Mouse (Mus musculus): Measurements from ENCODE around the gene Bach2.

The Bach2 gene

GRCm38 (mm10) chr4:32555506-32555905 is 316.9 kb downstream of the Bach2 start:
- no peak for TF ChIP-seq NANOG (IDR thresholded peaks at IDR 0.05; ENCODE audit: borderline replicate concordance, low read length)
- TF ChIP-seq POU5F1 (IDR thresholded peaks at IDR 0.05; ENCODE audit: borderline replicate concordance, low read length), result no peak
- no peak for TF ChIP-seq CTCF (conservative IDR thresholded peaks at IDR 0.05; ENCODE audit: low read length)
- Histone ChIP-seq H3K4me3 (replicated peaks; ENCODE audit: low read length) (no peak overlapping the region), H3K4me1 (replicated peaks; ENCODE audit: low read depth, low read length) (no peaks in the 10 kb centered on the region), H3K9me3 (ENCODE audit: low read length) (no peaks in the 10 kb centered on the region), H3K27me3 (ENCODE audit: insufficient read depth, low read length) (no peaks in the 10 kb centered on the region), H3K36me3 (ENCODE audit: insufficient read depth, low read length) (no peaks in the 10 kb centered on the region)

GRCm38 (mm10) chr4:32560246-32560645 is 321.6 kb downstream of the Bach2 start:
- peaks cover 23% of the 10 kb centered on the region for H3K4me1 ChIP-seq (replicated peaks; ENCODE audit: low read depth, low read length)
- peaks cover 7% of the 10 kb centered on the region; the same call in 1 of the 2 replicates for H3K27me3 ChIP-seq (ENCODE audit: insufficient read depth, low read length)
- H3K4me3 ChIP-seq (replicated peaks; ENCODE audit: low read length), result no peak overlapping the region
- no peaks in the 10 kb centered on the region for H3K36me3 ChIP-seq (ENCODE audit: insufficient read depth, low read length)
- H3K9me3 ChIP-seq (ENCODE audit: low read length), result no peaks in the 10 kb centered on the region
- TF ChIP-seq CTCF (conservative IDR thresholded peaks at IDR 0.05; ENCODE audit: low read length) (no peak), NANOG (IDR thresholded peaks at IDR 0.05; ENCODE audit: borderline replicate concordance, low read length) (no peak), POU5F1 (IDR thresholded peaks at IDR 0.05; ENCODE audit: borderline replicate concordance, low read length) (no peak)

- Histone ChIP-seq H3K27me3 (ENCODE audit: insufficient read depth, low read length) (peaks cover 7% of the 10 kb centered on the region; the same call in 1 of the 2 replicates), H3K9me3 (ENCODE audit: low read length) (no peaks in the 10 kb centered on the region), H3K4me3 (replicated peaks; ENCODE audit: low read length) (no peak overlapping the region), H3K4me1 (replicated peaks; ENCODE audit: low read depth, low read length) (peaks cover 23% of the 10 kb centered on the region), H3K36me3 (ENCODE audit: insufficient read depth, low read length) (no peaks in the 10 kb centered on the region)
- no peak for TF ChIP-seq POU5F1 (IDR thresholded peaks at IDR 0.05; ENCODE audit: borderline replicate concordance, low read length)
- TF ChIP-seq NANOG (IDR thresholded peaks at IDR 0.05; ENCODE audit: borderline replicate concordance, low read length), result no peak
- TF ChIP-seq CTCF (conservative IDR thresholded peaks at IDR 0.05; ENCODE audit: low read length), result no peak
Measured at GRCm38 (mm10) chr4:32560724-32561554, 322.3 kb downstream of the Bach2 start.

- Histone ChIP-seq H3K9me3 (ENCODE audit: low read length) (no peaks in the 10 kb centered on the region), H3K36me3 (ENCODE audit: insufficient read depth, low read length) (no peaks in the 10 kb centered on the region), H3K27me3 (ENCODE audit: insufficient read depth, low read length) (peaks cover 7% of the 10 kb centered on the region; the same call in 1 of the 2 replicates), H3K4me1 (replicated peaks; ENCODE audit: low read depth, low read length) (peaks cover 23% of the 10 kb centered on the region), H3K4me3 (replicated peaks; ENCODE audit: low read length) (no peak overlapping the region)
- TF ChIP-seq CTCF (conservative IDR thresholded peaks at IDR 0.05; ENCODE audit: low read length), result peak; percentile 67
- no peak for TF ChIP-seq POU5F1 (IDR thresholded peaks at IDR 0.05; ENCODE audit: borderline replicate concordance, low read length)
- no peak for TF ChIP-seq NANOG (IDR thresholded peaks at IDR 0.05; ENCODE audit: borderline replicate concordance, low read length)
Measured at GRCm38 (mm10) chr4:32561555-32562095, 323.0 kb downstream of the Bach2 start.

GRCm38 (mm10) chr4:32562319-32563115 is 323.9 kb downstream of the Bach2 start:
- Histone ChIP-seq H3K36me3 (ENCODE audit: insufficient read depth, low read length) (no peaks in the 10 kb centered on the region), H3K4me3 (replicated peaks; ENCODE audit: low read length) (peak overlapping the region; percentile 54), H3K9me3 (ENCODE audit: low read length) (no peaks in the 10 kb centered on the region), H3K4me1 (replicated peaks; ENCODE audit: low read depth, low read length) (peaks cover 23% of the 10 kb centered on the region), H3K27me3 (ENCODE audit: insufficient read depth, low read length) (peaks cover 7% of the 10 kb centered on the region; the same call in 1 of the 2 replicates)
- TF ChIP-seq CTCF (conservative IDR thresholded peaks at IDR 0.05; ENCODE audit: low read length), result no peak
- no peak for TF ChIP-seq POU5F1 (IDR thresholded peaks at IDR 0.05; ENCODE audit: borderline replicate concordance, low read length)
- TF ChIP-seq NANOG (IDR thresholded peaks at IDR 0.05; ENCODE audit: borderline replicate concordance, low read length), result no peak

- H3K36me3 ChIP-seq (ENCODE audit: insufficient read depth, low read length), result no peaks in the 10 kb centered on the region
- TF ChIP-seq NANOG (IDR thresholded peaks at IDR 0.05; ENCODE audit: borderline replicate concordance, low read length), result no peak
- TF ChIP-seq CTCF (conservative IDR thresholded peaks at IDR 0.05; ENCODE audit: low read length), result no peak
- no peak for TF ChIP-seq POU5F1 (IDR thresholded peaks at IDR 0.05; ENCODE audit: borderline replicate concordance, low read length)
- peaks cover 23% of the 10 kb centered on the region for H3K4me1 ChIP-seq (replicated peaks; ENCODE audit: low read depth, low read length)
- peaks cover 11% of the 10 kb centered on the region; the same call in 1 of the 2 replicates for H3K27me3 ChIP-seq (ENCODE audit: insufficient read depth, low read length)
- H3K4me3 ChIP-seq (replicated peaks; ENCODE audit: low read length), result no peak overlapping the region
- H3K9me3 ChIP-seq (ENCODE audit: low read length), result no peaks in the 10 kb centered on the region
Measured at GRCm38 (mm10) chr4:32564416-32564815, 325.8 kb downstream of the Bach2 start.

GRCm38 (mm10) chr4:32564918-32565317 is 326.3 kb downstream of the Bach2 start:
- Histone ChIP-seq H3K27me3 (ENCODE audit: insufficient read depth, low read length) (peaks cover 12% of the 10 kb centered on the region; the same call in 1 of the 2 replicates), H3K36me3 (ENCODE audit: insufficient read depth, low read length) (no peaks in the 10 kb centered on the region), H3K4me3 (replicated peaks; ENCODE audit: low read length) (no peak overlapping the region), H3K4me1 (replicated peaks; ENCODE audit: low read depth, low read length) (peaks cover 23% of the 10 kb centered on the region), H3K9me3 (ENCODE audit: low read length) (no peaks in the 10 kb centered on the region)
- TF ChIP-seq CTCF (conservative IDR thresholded peaks at IDR 0.05; ENCODE audit: low read length) (no peak), POU5F1 (IDR thresholded peaks at IDR 0.05; ENCODE audit: borderline replicate concordance, low read length) (no peak), NANOG (IDR thresholded peaks at IDR 0.05; ENCODE audit: borderline replicate concordance, low read length) (no peak)

GRCm38 (mm10) chr4:32569054-32569453 is 330.4 kb downstream of the Bach2 start:
- Histone ChIP-seq H3K4me1 (replicated peaks; ENCODE audit: low read depth, low read length) (peaks cover 11% of the 10 kb centered on the region; the same call in 1 of the 2 replicates), H3K4me3 (replicated peaks; ENCODE audit: low read length) (no peak overlapping the region), H3K9me3 (ENCODE audit: low read length) (no peaks in the 10 kb centered on the region), H3K27me3 (ENCODE audit: insufficient read depth, low read length) (0 out of 2 replicates have a peak, but pooled peaks cover 8% of the 10 kb centered on the region), H3K36me3 (ENCODE audit: insufficient read depth, low read length) (no peaks in the 10 kb centered on the region)
- TF ChIP-seq CTCF (conservative IDR thresholded peaks at IDR 0.05; ENCODE audit: low read length) (no peak), NANOG (IDR thresholded peaks at IDR 0.05; ENCODE audit: borderline replicate concordance, low read length) (no peak), POU5F1 (IDR thresholded peaks at IDR 0.05; ENCODE audit: borderline replicate concordance, low read length) (no peak)

All from E14TG2a.4 (cell line).